Mouse (Mus musculus): ENCODE results near the gene Akap7.

GRCm38 (mm10) chr10:25158651-25159050 lies 149.0 kb downstream of the Akap7 start:
- TF ChIP-seq CTCF (IDR thresholded peaks at IDR 0.05; ENCODE audit: control insufficient read depth, insufficient read depth, low read length), result no peak
- no peak for TF ChIP-seq POLR2A (IDR thresholded peaks at IDR 0.05; ENCODE audit: borderline replicate concordance, control insufficient read depth, low read depth, low read length)
